Mouse (Mus musculus) erythroblast, embryonic 14.5 days (primary cell): ENCODE data around the gene Cgrrf1. TPM values are rescaled to one million over a fixed set of nuclear protein-coding genes. Genes with fewer than 3 reads are reported as not detected.

ENCODE experiments used
- H3K27me3 ChIP-seq: 2 replicates; pipeline ENCODE4 v1.6.1; 2012; ENCODE audit warnings: inconsistent platforms; ENCODE audit not compliant: control insufficient read depth
- H3K36me3 ChIP-seq: 2 replicates; pipeline ENCODE4 v1.6.1; 2012; ENCODE audit warnings: mild to moderate bottlenecking, inconsistent platforms; ENCODE audit not compliant: control insufficient read depth
- H3K4me1 ChIP-seq: 2 replicates; pipeline ENCODE4 v1.6.1; 2012; ENCODE audit warnings: inconsistent platforms; ENCODE audit not compliant: control insufficient read depth
- H3K4me3 ChIP-seq: replicated peaks from 2 replicates; pipeline ENCODE3; 2012; ENCODE audit warnings: moderate library complexity, mild to moderate bottlenecking, inconsistent platforms
- H3K9me3 ChIP-seq: 2 replicates; pipeline ENCODE4 v1.6.1; 2012; ENCODE audit warnings: low read length, inconsistent platforms, mixed read lengths; ENCODE audit not compliant: control insufficient read depth
- GATA1 ChIP-seq: IDR thresholded peaks from 2 replicates; pipeline ENCODE4 v1.6.1; 2012; ENCODE audit warnings: low read length, inconsistent platforms, mixed read lengths
- TAL1 ChIP-seq: IDR thresholded peaks from 3 replicates; pipeline ENCODE4 v1.6.1; 2012; ENCODE audit warnings: low read length, inconsistent platforms, mixed read lengths
- polyA plus RNA-seq: library from polyadenylated mRNA; stranded (reverse); fragments of >175 nt; gene quantifications from 2 replicates; pipeline ENCODE4 v1.2.3, GENCODE M21; 2012

Cgrrf1 gene
- 2.4 and 2.7 TPM in 2 replicates for polyA plus RNA-seq

GRCm38 (mm10) chr14:46831837-46832333, at the start of gene Cgrrf1:
Gene Cgrrf1 (plus strand): TSS chr14:46832125.
- Histone ChIP-seq H3K4me1 (peaks cover 49% of the 10 kb centered on the region), H3K9me3 (no peaks in the 10 kb centered on the region), H3K4me3 (peak within 1 kb of the TSS; percentile 79), H3K36me3 (peaks cover 9% of the 10 kb centered on the region), H3K27me3 (no peaks in the 10 kb centered on the region)
- no peak for TF ChIP-seq GATA1
- TF ChIP-seq TAL1: no peak

- no peak for TF ChIP-seq TAL1
- no peak for TF ChIP-seq GATA1
- peaks cover 10% of the 10 kb centered on the region for H3K4me1 ChIP-seq
- peaks cover 13% of the 10 kb centered on the region for H3K9me3 ChIP-seq
- no peak overlapping the region for H3K4me3 ChIP-seq
- H3K36me3 ChIP-seq: peaks cover 75% of the 10 kb centered on the region
- H3K27me3 ChIP-seq: no peaks in the 10 kb centered on the region
These were observed 49.6 kb upstream of the Cgrrf1 start for GRCm38 (mm10) chr14:46782187-46782828.

GRCm38 (mm10) chr14:46783327-46783926, 48.5 kb upstream of the Cgrrf1 start:
- peaks cover 11% of the 10 kb centered on the region for H3K9me3 ChIP-seq
- peaks cover 63% of the 10 kb centered on the region for H3K36me3 ChIP-seq
- TF ChIP-seq GATA1 (no peak), TAL1 (no peak)
- no peak overlapping the region for H3K4me3 ChIP-seq
- peaks cover 15% of the 10 kb centered on the region for H3K4me1 ChIP-seq
- no peaks in the 10 kb centered on the region for H3K27me3 ChIP-seq

- H3K4me1 ChIP-seq: peaks cover 32% of the 10 kb centered on the region
- H3K4me3 ChIP-seq: no peak overlapping the region
- no peak for TF ChIP-seq GATA1
- TF ChIP-seq TAL1: no peak
- no peaks in the 10 kb centered on the region for H3K27me3 ChIP-seq
- H3K9me3 ChIP-seq: no peaks in the 10 kb centered on the region
- peaks cover 45% of the 10 kb centered on the region for H3K36me3 ChIP-seq
These were observed 46.7 kb upstream of the Cgrrf1 start for GRCm38 (mm10) chr14:46785247-46785646.

- Histone ChIP-seq H3K4me1 (peaks cover 37% of the 10 kb centered on the region), H3K36me3 (peaks cover 25% of the 10 kb centered on the region), H3K27me3 (no peaks in the 10 kb centered on the region), H3K9me3 (no peaks in the 10 kb centered on the region), H3K4me3 (peak overlapping the region; percentile 96)
- TF ChIP-seq TAL1: no peak
- TF ChIP-seq GATA1: no peak
These were observed 44.5 kb upstream of the Cgrrf1 start for GRCm38 (mm10) chr14:46787454-46787786.

GRCm38 (mm10) chr14:46787787-46788504, 44.0 kb upstream of the Cgrrf1 start, which contains the start of gene Cnih1:
Gene Cnih1 (minus strand): TSS chr14:46788411.
- H3K36me3 ChIP-seq: peaks cover 20% of the 10 kb centered on the region
- no peak for TF ChIP-seq GATA1
- TF ChIP-seq TAL1: no peak
- no peaks in the 10 kb centered on the region for H3K27me3 ChIP-seq
- peak within 1 kb of the TSS; percentile 96 for H3K4me3 ChIP-seq
- no peaks in the 10 kb centered on the region for H3K9me3 ChIP-seq
- H3K4me1 ChIP-seq: peaks cover 37% of the 10 kb centered on the region

- H3K4me1 ChIP-seq: peaks cover 37% of the 10 kb centered on the region
- peaks cover 14% of the 10 kb centered on the region for H3K36me3 ChIP-seq
- H3K4me3 ChIP-seq: peak overlapping the region; percentile 96
- no peaks in the 10 kb centered on the region for H3K9me3 ChIP-seq
- no peak for TF ChIP-seq GATA1
- TF ChIP-seq TAL1: no peak
- no peaks in the 10 kb centered on the region for H3K27me3 ChIP-seq
These were observed 43.4 kb upstream of the Cgrrf1 start for GRCm38 (mm10) chr14:46788505-46788901.

- H3K27me3 ChIP-seq: no peaks in the 10 kb centered on the region
- peaks cover under 1% of the 10 kb centered on the region; the same call in 1 of the 2 replicates for H3K36me3 ChIP-seq
- peaks cover 37% of the 10 kb centered on the region for H3K4me1 ChIP-seq
- H3K4me3 ChIP-seq: no peak overlapping the region
- no peaks in the 10 kb centered on the region for H3K9me3 ChIP-seq
- TF ChIP-seq GATA1 (no peak), TAL1 (no peak)
These were observed 41.6 kb upstream of the Cgrrf1 start for GRCm38 (mm10) chr14:46790303-46790702.

- Histone ChIP-seq H3K36me3 (no peaks in the 10 kb centered on the region), H3K9me3 (no peaks in the 10 kb centered on the region), H3K4me3 (no peak overlapping the region), H3K4me1 (peaks cover 37% of the 10 kb centered on the region), H3K27me3 (no peaks in the 10 kb centered on the region)
- TF ChIP-seq GATA1: no peak
- no peak for TF ChIP-seq TAL1
These were observed 41.2 kb upstream of the Cgrrf1 start for GRCm38 (mm10) chr14:46790723-46791122.
